Mouse (Mus musculus) kidney, adult 2 months (tissue): Measurements from ENCODE around the gene Angpt4.

Experiments used
- CTCF ChIP-seq: fragments of 200-500 bp; conservative IDR thresholded peaks from 2 replicates; pipeline ENCODE4 v1.5.1; 2011; ENCODE audit warnings: low read depth, mild to moderate bottlenecking, control low read depth, low read length, moderate library complexity, mixed read lengths; ENCODE audit not compliant: insufficient read depth, insufficient read length
- POLR2A ChIP-seq: fragments of 200-500 bp; IDR thresholded peaks from one replicate; pipeline ENCODE4 v1.6.1; 2011; ENCODE audit warnings: low read depth, low read length, control low read depth

GRCm38 (mm10) chr2:151968451-151968850 lies 57.4 kb downstream of the Angpt4 start:
- TF ChIP-seq CTCF (no peak), POLR2A (no peak)
